Mouse (Mus musculus) limb, embryonic 14.5 days (tissue): ENCODE measurements around the gene Slc22a18. TPM values are rescaled to one million over a fixed set of nuclear protein-coding genes. Genes with fewer than 3 reads are reported as not detected.

Experiments
- ATAC-seq: fragments of 200-750 bp; cut with Nextera tagmentation; 2 replicates; pipeline ENCODE4 v1.8.0; 2017; ENCODE audit warnings: low read depth, moderate number of reproducible peaks, moderate TSS enrichment; ENCODE audit not compliant: low FRiP score
- DNase-seq: peaks from one replicate; pipeline ENCODE4 v3.0.0-alpha.2; 2015; ENCODE audit warnings: low spot score
- H3K27ac ChIP-seq: fragments of 300-500 bp; sonication (generic); replicated peaks from 2 replicates; pipeline ENCODE4 v1.5.1; 2014; ENCODE audit warnings: low read depth, mild to moderate bottlenecking, low read length, moderate library complexity, mixed read lengths
- H3K27me3 ChIP-seq: fragments of 300-500 bp; sonication (generic); 2 replicates; pipeline ENCODE4 v1.6.1; 2014; ENCODE audit warnings: low read length, mixed read lengths; ENCODE audit not compliant: control insufficient read depth, insufficient read depth
- H3K36me3 ChIP-seq: fragments of 300-500 bp; sonication (generic); 2 replicates; pipeline ENCODE4 v1.6.1; 2014; ENCODE audit warnings: mild to moderate bottlenecking, low read length, moderate library complexity, mixed read lengths; ENCODE audit not compliant: control insufficient read depth, insufficient read depth
- H3K4me1 ChIP-seq: fragments of 300-500 bp; sonication (generic); 2 replicates; pipeline ENCODE4 v1.6.1; 2014; ENCODE audit warnings: antibody characterized with exemption, low read length, mixed read lengths; ENCODE audit not compliant: control insufficient read depth, insufficient read depth
- H3K4me2 ChIP-seq: fragments of 300-500 bp; sonication (generic); replicated peaks from 2 replicates; pipeline ENCODE4 v1.6.1; 2014; ENCODE audit warnings: low read depth, mild to moderate bottlenecking, low read length, moderate library complexity; ENCODE audit not compliant: severe bottlenecking
- H3K4me3 ChIP-seq: fragments of 300-500 bp; sonication (generic); replicated peaks from 2 replicates; pipeline ENCODE4 v1.5.1; 2014; ENCODE audit warnings: low read length
- H3K9ac ChIP-seq: fragments of 300-500 bp; sonication (generic); 2 replicates; pipeline ENCODE4 v1.6.1; 2014; ENCODE audit warnings: mild to moderate bottlenecking, low read depth, low read length, moderate library complexity; ENCODE audit not compliant: severe bottlenecking
- H3K9me3 ChIP-seq: fragments of 300-500 bp; sonication (generic); 2 replicates; pipeline ENCODE4 v1.6.1; 2016; ENCODE audit warnings: low read length; ENCODE audit not compliant: control insufficient read depth
- POLR2A ChIP-seq: fragments of 200-500 bp; IDR thresholded peaks from 2 replicates; pipeline ENCODE4 v1.8.0; 2012; ENCODE audit warnings: inconsistent platforms, mild to moderate bottlenecking, moderate library complexity, borderline replicate concordance; ENCODE audit not compliant: insufficient read depth, insufficient read length; ENCODE audit errors: extremely low read depth
- WGBS: fragments of 180-500 bp; shearing (Covaris S2); extraction: QIAGEN DNeasy Blood & Tissue Kit; methylation state at CpG from one replicate; pipeline ENCODE4 v1.1.7; 2014; 5-methylcytosine and 5-hydroxymethylcytosine counted together
- polyA plus RNA-seq, 2 experiments: library from polyadenylated mRNA; depleted of rRNA in 1 of 2; stranded (reverse) in 1 of 2; unstranded in 1 of 2; fragments of >200 nt; fragmentation: Nextera tagmentation in 1 of 2; extraction: Ambion mirVana in 1 of 2; gene quantifications; 2 replicates each; pipeline versions ENCODE4 v1.2.1 to v1.2.3; 2012 to 2014

The Slc22a18 gene
- polyA plus RNA-seq, 2 experiments, result 2.3 to 3.3 TPM

GRCm38 (mm10) chr7:143437231-143437893 is 36.2 kb upstream of the Slc22a18 start:
- no peak for TF ChIP-seq POLR2A
- peak; percentile 35; the same call in 1 of the 2 replicates for ATAC-seq
- H3K4me3 ChIP-seq, result peak overlapping the region; percentile 48
- H3K27me3 ChIP-seq, result no peaks in the 10 kb centered on the region
- H3K4me1 ChIP-seq, result peaks cover 9% of the 10 kb centered on the region
- no peak for DNase-seq
- peak overlapping the region; percentile 74; the same call in 1 of the 2 replicates for H3K27ac ChIP-seq
- WGBS, result 22% methylated on average over 15 of the region's 18 CpGs
- peak overlapping the region; percentile 90 for H3K9ac ChIP-seq
- peak overlapping the region; percentile 96 for H3K4me2 ChIP-seq
- H3K9me3 ChIP-seq, result no peaks in the 10 kb centered on the region
- no peaks in the 10 kb centered on the region for H3K36me3 ChIP-seq

- Histone ChIP-seq H3K9ac (peak overlapping the region; percentile 90), H3K9me3 (no peaks in the 10 kb centered on the region), H3K27ac (peak overlapping the region; percentile 74), H3K4me1 (peaks cover 9% of the 10 kb centered on the region), H3K36me3 (no peaks in the 10 kb centered on the region), H3K4me2 (peak overlapping the region; percentile 96), H3K27me3 (no peaks in the 10 kb centered on the region; the same call in 1 of the 2 replicates), H3K4me3 (peak overlapping the region; percentile 48)
- no peak for TF ChIP-seq POLR2A
- ATAC-seq, result peak; percentile 58; the same call in 1 of the 2 replicates
- 5% methylated on average over 52 of the region's 63 CpGs for WGBS
- no peak for DNase-seq
Measured at GRCm38 (mm10) chr7:143437894-143438581, 35.5 kb upstream of the Slc22a18 start.

- Histone ChIP-seq H3K4me2 (no peak overlapping the region; the same call in 1 of the 2 replicates), H3K9ac (no peak overlapping the region), H3K27ac (no peak overlapping the region), H3K9me3 (no peaks in the 10 kb centered on the region), H3K4me3 (no peak overlapping the region), H3K4me1 (peaks cover 9% of the 10 kb centered on the region), H3K27me3 (no peaks in the 10 kb centered on the region; the same call in 1 of the 2 replicates), H3K36me3 (no peaks in the 10 kb centered on the region)
- no peak for DNase-seq
- no peak for TF ChIP-seq POLR2A
- WGBS, result 70% methylated on average over 1 of the region's 1 CpGs
- no peak for ATAC-seq
Measured at GRCm38 (mm10) chr7:143438965-143439364, 34.6 kb upstream of the Slc22a18 start.

GRCm38 (mm10) chr7:143444580-143444954 is 29.0 kb upstream of the Slc22a18 start:
- no peaks in the 10 kb centered on the region for H3K9me3 ChIP-seq
- H3K4me3 ChIP-seq, result no peak overlapping the region
- no peaks in the 10 kb centered on the region for H3K36me3 ChIP-seq
- no peak for DNase-seq
- 40% methylated on average over 8 of the region's 8 CpGs for WGBS
- peaks cover 15% of the 10 kb centered on the region for H3K4me1 ChIP-seq
- peaks cover 18% of the 10 kb centered on the region for H3K27me3 ChIP-seq
- ATAC-seq, result no peak
- TF ChIP-seq POLR2A, result no peak
- H3K27ac ChIP-seq, result no peak overlapping the region
- H3K4me2 ChIP-seq, result peak overlapping the region; percentile 69; the same call in 1 of the 2 replicates
- H3K9ac ChIP-seq, result no peak overlapping the region

GRCm38 (mm10) chr7:143444955-143445648 is 28.4 kb upstream of the Slc22a18 start:
- peak overlapping the region; percentile 69 for H3K4me2 ChIP-seq
- H3K4me1 ChIP-seq, result peaks cover 15% of the 10 kb centered on the region
- H3K4me3 ChIP-seq, result peak overlapping the region; percentile 35
- TF ChIP-seq POLR2A, result no peak
- H3K27ac ChIP-seq, result no peak overlapping the region
- WGBS, result 6% methylated on average over 51 of the region's 55 CpGs
- H3K9ac ChIP-seq, result peak overlapping the region; percentile 58
- no peak for DNase-seq
- H3K36me3 ChIP-seq, result no peaks in the 10 kb centered on the region
- peaks cover 18% of the 10 kb centered on the region for H3K27me3 ChIP-seq
- ATAC-seq, result peak; percentile 23; the same call in 1 of the 2 replicates
- no peaks in the 10 kb centered on the region for H3K9me3 ChIP-seq
